Mouse (Mus musculus) embryonic facial prominence, embryonic 11.5 days (tissue): Measurements from ENCODE around the gene Mypn. TPM values are rescaled to one million over a fixed set of nuclear protein-coding genes. Genes with fewer than 3 reads are reported as not detected.

ENCODE experiments used
- ATAC-seq: fragments of 200-750 bp; cut with Nextera tagmentation; replicated peaks from 2 replicates; pipeline ENCODE4 v1.8.0; 2017; ENCODE audit warnings: low read depth; ENCODE audit not compliant: insufficient number of reproducible peaks, low FRiP score, low TSS enrichment
- DNase-seq: peaks from one replicate; pipeline ENCODE4 v3.0.0-alpha.2; 2015; ENCODE audit warnings: low spot score
- H3K27ac ChIP-seq: fragments of 300-500 bp; sonication (generic); replicated peaks from 2 replicates; pipeline ENCODE4 v1.5.1; 2014; ENCODE audit warnings: mild to moderate bottlenecking, low read depth, low read length, control low read depth
- H3K27me3 ChIP-seq: fragments of 300-500 bp; sonication (generic); 2 replicates; pipeline ENCODE4 v1.6.1; 2014; ENCODE audit warnings: mild to moderate bottlenecking, low read length, moderate library complexity, mixed read lengths; ENCODE audit not compliant: control insufficient read depth, insufficient read depth
- H3K36me3 ChIP-seq: fragments of 300-500 bp; sonication (generic); replicated peaks from 2 replicates; pipeline ENCODE4 v1.6.1; 2014; ENCODE audit warnings: low read depth, mild to moderate bottlenecking, low read length, moderate library complexity, mixed read lengths; ENCODE audit not compliant: control insufficient read depth, insufficient read depth
- H3K4me1 ChIP-seq: fragments of 300-500 bp; sonication (generic); 2 replicates; pipeline ENCODE4 v1.6.1; 2014; ENCODE audit warnings: low read length, mixed read lengths; ENCODE audit not compliant: control insufficient read depth, insufficient read depth
- H3K4me2 ChIP-seq: fragments of 300-500 bp; sonication (generic); 2 replicates; pipeline ENCODE4 v1.6.1; 2014; ENCODE audit warnings: low read depth, mild to moderate bottlenecking, control low read depth, low read length, moderate library complexity
- H3K4me3 ChIP-seq: fragments of 300-500 bp; sonication (generic); 2 replicates; pipeline ENCODE4 v1.5.1; 2014; ENCODE audit warnings: low read depth, low read length, control low read depth
- H3K9ac ChIP-seq: fragments of 300-500 bp; sonication (generic); replicated peaks from 2 replicates; pipeline ENCODE4 v1.6.1; 2014; ENCODE audit warnings: mild to moderate bottlenecking, control low read depth, low read length
- H3K9me3 ChIP-seq: fragments of 300-500 bp; sonication (generic); replicated peaks from 2 replicates; pipeline ENCODE4 v1.6.1; 2016; ENCODE audit warnings: mild to moderate bottlenecking, low read length, inconsistent platforms, mixed read lengths; ENCODE audit not compliant: control insufficient read depth
- WGBS: fragments of 180-500 bp; shearing (Covaris S2); extraction: QIAGEN DNeasy Blood & Tissue Kit; methylation state at CpG from one replicate; pipeline ENCODE4 v1.1.7; 2014; 5-methylcytosine and 5-hydroxymethylcytosine counted together
- polyA plus RNA-seq: library from polyadenylated mRNA; unstranded; fragments of >200 nt; fragmentation: Nextera tagmentation; extraction: Ambion mirVana; gene quantifications from 2 replicates; pipeline ENCODE4 v1.2.1, GENCODE M21; 2014

The Mypn gene
- polyA plus RNA-seq, 1 experiment from 2014 or later: 0.45 TPM

DNA sequence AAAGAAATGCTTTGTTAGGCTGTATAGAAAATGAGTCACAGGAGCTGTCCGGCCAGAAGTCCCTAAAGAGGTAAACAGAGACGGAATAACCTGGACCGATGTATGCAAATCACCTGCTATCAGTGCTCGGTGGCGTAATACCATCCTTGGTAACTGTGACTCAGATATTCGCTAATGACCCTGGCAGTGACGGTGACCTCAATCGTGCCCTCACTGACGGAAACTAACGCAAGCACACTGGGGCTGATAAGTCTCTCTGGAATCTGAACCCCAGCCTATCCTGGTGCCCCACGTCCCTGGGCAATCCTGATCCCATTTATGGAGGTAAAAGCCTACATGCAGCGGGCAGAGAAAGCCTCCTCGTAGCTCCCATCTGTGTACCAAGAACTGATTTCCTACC, 45.6 kb downstream of the Mypn start:
- Histone ChIP-seq H3K27ac (no peak overlapping the region), H3K9me3 (no peaks in the 10 kb centered on the region), H3K4me1 (no peaks in the 10 kb centered on the region), H3K4me3 (no peak overlapping the region), H3K36me3 (no peaks in the 10 kb centered on the region), H3K4me2 (no peak overlapping the region), H3K9ac (no peak overlapping the region), H3K27me3 (no peaks in the 10 kb centered on the region)
- DNase-seq: no peak
- ATAC-seq: no peak
- WGBS: 74% methylated on average over 13 of the region's 13 CpGs

DNA sequence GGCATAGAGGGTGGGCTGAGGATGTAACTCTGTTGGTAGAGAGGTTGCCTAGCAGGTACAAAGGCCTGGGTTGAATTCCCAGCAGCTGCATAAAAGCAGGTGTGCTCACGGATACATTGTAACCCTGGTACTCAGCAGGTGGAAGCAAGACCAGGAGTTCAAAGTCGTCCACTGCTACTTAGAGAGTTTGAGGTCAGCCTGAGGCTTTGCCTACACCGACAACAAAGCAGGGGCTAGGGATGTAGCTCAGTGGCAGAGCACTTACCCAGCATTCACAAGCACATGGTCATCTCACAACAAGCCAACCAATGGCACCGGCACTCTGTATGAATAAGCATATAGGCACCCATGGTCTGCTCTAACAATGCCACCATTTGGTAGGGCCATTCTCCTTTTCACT, 46.3 kb downstream of the Mypn start:
- Histone ChIP-seq H3K4me1 (no peaks in the 10 kb centered on the region), H3K4me3 (no peak overlapping the region), H3K36me3 (no peaks in the 10 kb centered on the region), H3K27me3 (no peaks in the 10 kb centered on the region), H3K9ac (no peak overlapping the region), H3K27ac (no peak overlapping the region), H3K9me3 (no peaks in the 10 kb centered on the region), H3K4me2 (no peak overlapping the region)
- WGBS: 73% methylated on average over 4 of the region's 4 CpGs
- ATAC-seq (no peak), DNase-seq (no peak)

DNA sequence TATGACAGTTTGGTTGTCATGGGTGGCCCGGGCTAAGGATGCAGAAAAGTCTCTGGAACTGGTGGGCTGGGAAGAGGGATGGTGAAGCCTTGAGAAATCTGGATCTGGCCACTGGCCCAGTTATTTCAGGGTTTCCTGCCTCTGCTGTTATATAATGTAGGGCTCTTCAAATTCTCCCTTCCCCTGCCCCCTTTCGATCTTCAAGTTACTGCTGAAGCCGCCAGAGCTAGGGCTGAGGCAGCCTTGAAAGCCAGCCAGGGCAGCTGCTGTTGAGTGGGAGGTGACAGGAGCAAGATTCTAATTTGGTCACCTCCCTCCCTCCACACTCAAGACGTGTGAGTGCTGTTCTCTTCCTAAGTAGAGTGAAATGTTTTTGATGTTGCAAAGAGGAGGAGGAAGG, 46.8 kb downstream of the Mypn start:
- no peak overlapping the region for H3K4me2 ChIP-seq
- no peak overlapping the region for H3K27ac ChIP-seq
- no peaks in the 10 kb centered on the region for H3K36me3 ChIP-seq
- no peak overlapping the region for H3K9ac ChIP-seq
- ATAC-seq: no peak
- no peak overlapping the region for H3K4me3 ChIP-seq
- no peaks in the 10 kb centered on the region for H3K9me3 ChIP-seq
- WGBS: 79% methylated on average over 4 of the region's 4 CpGs
- H3K27me3 ChIP-seq: no peaks in the 10 kb centered on the region
- DNase-seq: no peak
- no peaks in the 10 kb centered on the region for H3K4me1 ChIP-seq

DNA sequence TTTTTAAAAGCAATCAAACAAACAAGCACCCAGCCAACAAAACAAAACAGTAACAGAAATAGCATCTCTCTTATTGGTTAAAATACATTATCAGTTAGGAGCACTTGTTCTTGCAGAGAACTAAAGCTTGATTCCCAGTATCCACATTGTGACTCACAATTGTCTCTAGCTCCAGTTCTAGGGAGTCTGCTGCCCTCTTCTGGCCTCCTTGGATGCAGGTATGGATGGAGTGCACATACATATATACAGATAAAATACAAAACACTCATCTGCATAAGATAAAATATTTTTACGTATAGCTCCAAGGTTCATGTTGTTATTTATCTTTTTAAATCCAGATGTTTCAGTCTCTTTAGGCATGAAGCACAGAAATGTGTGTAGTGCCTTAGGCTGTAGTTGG, 47.4 kb downstream of the Mypn start:
- no peak overlapping the region for H3K4me3 ChIP-seq
- no peak overlapping the region for H3K9ac ChIP-seq
- no peaks in the 10 kb centered on the region for H3K4me1 ChIP-seq
- no peaks in the 10 kb centered on the region for H3K36me3 ChIP-seq
- H3K27ac ChIP-seq: no peak overlapping the region
- 81% methylated on average over 1 of the region's 1 CpGs for WGBS
- no peak for ATAC-seq
- no peaks in the 10 kb centered on the region for H3K27me3 ChIP-seq
- no peak for DNase-seq
- H3K4me2 ChIP-seq: no peak overlapping the region
- H3K9me3 ChIP-seq: no peaks in the 10 kb centered on the region

DNA sequence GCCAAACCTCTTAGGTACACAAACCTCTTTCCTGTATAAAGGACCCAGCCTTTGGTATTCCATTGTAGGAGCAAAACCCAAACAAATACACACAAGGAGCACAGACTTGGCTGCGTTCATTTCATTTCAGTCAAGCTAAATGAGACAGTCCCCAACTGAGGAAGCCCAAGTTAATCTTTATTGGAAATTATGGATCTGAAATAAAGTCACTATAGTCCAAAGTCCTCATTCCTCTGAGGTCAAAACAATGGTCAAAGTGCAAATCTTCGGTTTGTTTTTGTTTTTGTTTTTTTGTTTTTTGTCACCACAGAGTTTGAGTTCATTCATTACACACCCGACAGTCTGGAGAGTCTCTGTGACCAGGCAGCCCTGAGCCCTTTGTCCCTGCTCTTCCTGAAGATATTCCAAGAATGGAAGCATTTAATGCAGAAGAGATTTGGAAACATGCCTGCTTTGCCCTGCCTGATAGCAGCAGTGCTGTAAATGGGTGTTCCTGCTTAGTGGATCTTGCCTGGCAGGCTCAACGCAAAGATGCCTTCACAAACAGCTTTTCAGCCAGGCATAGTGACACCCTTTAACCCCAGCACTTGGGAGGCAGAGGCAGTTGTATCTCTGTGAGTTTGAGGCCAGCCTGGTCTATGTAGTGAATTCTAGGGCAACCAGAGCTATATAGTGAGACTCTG, 47.9 kb downstream of the Mypn start:
- Histone ChIP-seq H3K36me3 (no peaks in the 10 kb centered on the region), H3K9ac (no peak overlapping the region), H3K4me3 (no peak overlapping the region), H3K27me3 (no peaks in the 10 kb centered on the region), H3K9me3 (no peaks in the 10 kb centered on the region), H3K4me1 (no peaks in the 10 kb centered on the region), H3K4me2 (no peak overlapping the region), H3K27ac (no peak overlapping the region)
- DNase-seq (no peak), ATAC-seq (no peak)
- 78% methylated on average over 4 of the region's 4 CpGs for whole genome bisulfite sequencing

DNA sequence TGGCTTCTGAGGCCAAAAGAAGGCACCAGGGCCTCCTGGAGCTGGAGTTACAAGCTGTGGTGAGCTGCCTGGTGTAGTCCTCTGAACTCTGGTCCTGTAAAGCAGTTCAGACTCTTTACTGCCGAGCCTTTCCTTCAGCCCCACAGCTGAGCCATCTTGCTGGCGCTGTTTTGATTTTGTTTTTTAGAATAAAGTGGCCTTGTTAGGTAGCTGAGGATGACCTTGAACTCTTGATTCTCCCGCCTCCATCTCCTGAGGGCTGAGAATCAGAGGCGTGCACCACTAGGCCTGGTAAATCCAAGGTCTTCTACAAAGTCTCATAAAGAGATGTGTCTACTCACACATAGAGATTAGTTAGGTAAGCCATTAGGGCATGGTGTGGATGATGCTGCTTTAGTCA, 49.0 kb downstream of the Mypn start:
- H3K27ac ChIP-seq: no peak overlapping the region
- no peak overlapping the region for H3K4me2 ChIP-seq
- DNase-seq: no peak
- H3K4me3 ChIP-seq: no peak overlapping the region
- no peaks in the 10 kb centered on the region for H3K4me1 ChIP-seq
- H3K9me3 ChIP-seq: no peaks in the 10 kb centered on the region
- H3K27me3 ChIP-seq: no peaks in the 10 kb centered on the region
- no peak for ATAC-seq
- no peak overlapping the region for H3K9ac ChIP-seq
- 85% methylated on average over 4 of the region's 4 CpGs for WGBS
- H3K36me3 ChIP-seq: no peaks in the 10 kb centered on the region

DNA sequence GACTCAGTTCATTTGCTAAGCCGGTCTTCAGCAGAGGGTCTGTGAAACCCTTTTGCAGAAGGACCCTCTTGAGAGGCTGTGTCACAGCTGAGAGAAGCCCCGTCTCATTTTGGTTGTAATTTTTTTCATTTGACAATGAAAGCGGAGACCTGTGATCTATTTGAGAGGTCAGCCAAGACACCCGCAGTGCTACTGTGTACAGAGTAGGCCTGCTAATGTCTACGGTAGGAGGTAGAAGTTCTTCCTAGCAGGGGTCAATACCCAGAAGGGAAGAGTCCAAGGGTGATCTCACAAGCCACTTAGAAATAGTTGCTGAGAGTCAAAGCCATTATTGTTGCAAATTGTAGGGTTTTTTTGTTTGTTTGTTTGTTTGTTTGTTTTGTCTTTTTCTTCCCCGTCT, 49.5 kb downstream of the Mypn start:
- no peak for DNase-seq
- ATAC-seq: no peak
- no peaks in the 10 kb centered on the region for H3K36me3 ChIP-seq
- no peak overlapping the region for H3K4me3 ChIP-seq
- no peak overlapping the region for H3K9ac ChIP-seq
- WGBS: 83% methylated on average over 6 of the region's 6 CpGs
- no peak overlapping the region for H3K27ac ChIP-seq
- H3K4me2 ChIP-seq: no peak overlapping the region
- no peaks in the 10 kb centered on the region for H3K4me1 ChIP-seq
- H3K9me3 ChIP-seq: no peaks in the 10 kb centered on the region
- H3K27me3 ChIP-seq: no peaks in the 10 kb centered on the region

DNA sequence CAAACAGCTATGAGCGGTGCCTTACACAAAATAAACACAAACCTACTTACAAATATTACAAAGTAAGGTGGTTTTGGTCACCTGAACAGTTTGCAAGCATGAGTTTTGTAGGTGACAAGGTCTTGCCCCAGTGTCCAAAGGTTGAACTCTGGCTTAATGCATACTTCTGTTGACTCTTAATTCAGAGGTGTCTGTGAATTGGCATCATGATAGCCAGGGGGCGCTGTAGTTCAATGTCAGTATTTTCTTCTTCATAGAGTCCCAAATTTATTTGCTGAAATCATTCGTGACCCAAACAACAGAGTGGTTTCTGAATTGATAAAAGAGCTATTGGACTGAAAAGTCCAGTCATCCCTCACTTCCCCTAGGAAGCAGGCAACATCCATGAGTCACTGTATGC, 50.2 kb downstream of the Mypn start:
- Histone ChIP-seq H3K9ac (no peak overlapping the region), H3K4me2 (no peak overlapping the region), H3K9me3 (no peaks in the 10 kb centered on the region), H3K27ac (no peak overlapping the region), H3K4me3 (no peak overlapping the region), H3K4me1 (no peaks in the 10 kb centered on the region), H3K36me3 (no peaks in the 10 kb centered on the region), H3K27me3 (no peaks in the 10 kb centered on the region)
- DNase-seq: peak; percentile 80
- 38% methylated on average over 3 of the region's 3 CpGs for WGBS
- ATAC-seq: no peak
